Mouse (Mus musculus) 3134 (cell line): ENCODE results near the gene Defa21.
"Not testable (repeated sequence)": the region's sequence is repeated elsewhere in the genome, so short reads cannot be mapped to it uniquely, and the experiment has no call there.

Source experiments
- DNase-seq: peaks from one replicate; pipeline ENCODE4 v3.0.0-alpha.2; 2011; ENCODE audit warnings: low spot score; ENCODE audit not compliant: insufficient read length; ENCODE audit errors: extremely low read depth

Defa21 gene

DNA sequence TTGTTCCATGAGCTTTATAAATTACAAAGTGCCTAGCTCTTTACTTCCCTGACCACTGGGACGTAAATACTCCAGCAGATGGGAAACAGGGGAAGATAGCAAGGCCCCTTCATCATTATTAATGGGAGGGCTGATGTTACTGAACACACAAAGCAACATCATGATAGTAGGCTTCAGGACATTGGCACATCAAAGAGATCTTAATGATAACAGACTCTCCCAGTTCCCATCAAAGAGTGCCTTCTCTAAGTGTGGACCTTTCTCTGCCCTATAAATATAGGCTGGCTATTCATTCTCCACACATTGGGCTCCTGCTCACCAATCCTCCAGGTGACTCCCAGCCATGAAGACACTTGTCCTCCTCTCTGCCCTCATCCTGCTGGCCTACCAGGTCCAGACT is at the start of gene Defa21:
TSS of gene Defa21 (plus strand) at position 301 of the 400 bp plus-strand sequence.
- not testable (repeated sequence) for DNase-seq

GRCm38 (mm10) chr8:20979846-20980245 is 45.5 kb upstream of the Defa21 start:
- DNase-seq = no peak

GRCm38 (mm10) chr8:20994042-20994441 is 31.3 kb upstream of the Defa21 start:
- not testable (repeated sequence) for DNase-seq

- no peak for DNase-seq
These were observed 28.6 kb upstream of the Defa21 start for GRCm38 (mm10) chr8:20996776-20997175.

GRCm38 (mm10) chr8:20997291-20997690 is 28.1 kb upstream of the Defa21 start:
- no peak for DNase-seq

DNA sequence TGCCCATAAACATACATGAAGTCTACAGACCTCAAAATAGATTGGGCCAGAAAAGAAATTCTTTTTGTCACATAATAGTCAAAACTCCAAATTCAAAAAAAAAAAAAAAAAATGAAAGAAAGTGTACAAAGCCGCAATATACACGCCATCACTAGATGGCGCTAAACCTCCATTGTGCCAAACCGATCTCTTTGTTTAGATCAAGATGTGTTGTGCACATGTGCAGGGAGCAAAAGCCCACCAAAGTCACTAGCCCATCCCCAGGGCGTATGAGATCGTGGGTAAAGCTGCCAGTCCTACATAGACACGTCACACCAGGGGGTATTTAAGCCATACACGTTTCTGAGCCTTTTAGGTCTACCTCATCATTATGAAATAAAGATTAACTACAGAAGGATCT is 24.2 kb upstream of the Defa21 start:
- DNase-seq = no peak

- DNase-seq = no peak
These were observed 18.5 kb upstream of the Defa21 start for GRCm38 (mm10) chr8:21006801-21007200.

GRCm38 (mm10) chr8:21008578-21008977 is 16.8 kb upstream of the Defa21 start:
- not testable (repeated sequence) for DNase-seq

GRCm38 (mm10) chr8:21010548-21010947 is 14.8 kb upstream of the Defa21 start:
- not testable (repeated sequence) for DNase-seq

DNA sequence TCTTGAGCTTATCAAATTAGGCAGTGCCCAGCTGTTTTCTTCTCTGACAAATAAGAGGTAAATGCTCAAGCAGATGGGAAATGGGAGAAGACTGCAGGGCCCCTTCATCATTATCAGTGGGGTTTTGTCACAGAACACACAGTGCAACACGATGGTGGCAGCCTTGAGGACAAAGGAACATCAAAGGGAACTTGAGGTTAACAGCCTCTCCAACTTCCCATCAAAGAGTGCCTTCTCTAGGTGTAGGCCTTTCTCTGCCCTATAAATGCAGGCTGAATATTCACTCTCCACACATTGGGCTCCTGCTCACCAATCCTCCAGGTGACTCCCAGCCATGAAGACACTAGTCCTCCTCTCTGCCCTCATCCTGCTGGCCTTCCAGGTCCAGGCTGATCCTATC is 29.4 kb downstream of the Defa21 start, which contains the start of gene Defa23:
TSS of gene Defa23 (plus strand) at position 301 of the 400 bp plus-strand sequence.
- DNase-seq = not testable (repeated sequence)

DNA sequence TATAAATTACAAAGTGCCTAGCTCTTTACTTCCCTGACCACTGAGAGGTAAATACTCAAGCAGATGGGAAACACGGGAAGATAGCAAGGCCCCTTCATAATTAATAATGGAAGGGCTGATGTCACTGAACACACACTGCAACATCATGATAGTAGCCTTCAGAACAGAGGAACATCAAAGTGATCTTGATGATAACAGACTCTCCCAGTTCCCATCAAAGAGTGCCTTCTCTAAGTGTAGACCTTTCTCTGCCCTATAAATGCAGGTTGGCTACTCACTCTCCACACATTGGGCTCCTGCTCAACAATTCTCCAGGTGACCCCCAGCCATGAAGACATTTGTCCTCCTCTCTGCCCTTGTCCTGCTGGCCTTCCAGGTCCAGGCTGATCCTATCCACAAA is 39.4 kb downstream of the Defa21 start, which contains the start of gene Defa35:
TSS of gene Defa35 (plus strand) at position 301 of the 400 bp plus-strand sequence.
- not testable (repeated sequence) for DNase-seq
